Mouse (Mus musculus) heart, adult 10 weeks (tissue): ENCODE data around the gene Trip10. TPM values are rescaled to one million over a fixed set of nuclear protein-coding genes. Genes with fewer than 3 reads are reported as not detected.

Experiments
- polyA plus RNA-seq: library from polyadenylated mRNA; stranded (reverse); fragments of 350-450 nt; fragmentation: Illumina TruSeq; extraction: RNeasy Lipid Tissue Mini Kit (QIAGEN cat#74804); gene quantifications from one replicate; pipeline ENCODE4 v1.2.3, GENCODE M21; 2014; ENCODE audit warnings: low read depth, low replicate concordance

The Trip10 gene
- polyA plus RNA-seq = 123 TPM

DNA sequence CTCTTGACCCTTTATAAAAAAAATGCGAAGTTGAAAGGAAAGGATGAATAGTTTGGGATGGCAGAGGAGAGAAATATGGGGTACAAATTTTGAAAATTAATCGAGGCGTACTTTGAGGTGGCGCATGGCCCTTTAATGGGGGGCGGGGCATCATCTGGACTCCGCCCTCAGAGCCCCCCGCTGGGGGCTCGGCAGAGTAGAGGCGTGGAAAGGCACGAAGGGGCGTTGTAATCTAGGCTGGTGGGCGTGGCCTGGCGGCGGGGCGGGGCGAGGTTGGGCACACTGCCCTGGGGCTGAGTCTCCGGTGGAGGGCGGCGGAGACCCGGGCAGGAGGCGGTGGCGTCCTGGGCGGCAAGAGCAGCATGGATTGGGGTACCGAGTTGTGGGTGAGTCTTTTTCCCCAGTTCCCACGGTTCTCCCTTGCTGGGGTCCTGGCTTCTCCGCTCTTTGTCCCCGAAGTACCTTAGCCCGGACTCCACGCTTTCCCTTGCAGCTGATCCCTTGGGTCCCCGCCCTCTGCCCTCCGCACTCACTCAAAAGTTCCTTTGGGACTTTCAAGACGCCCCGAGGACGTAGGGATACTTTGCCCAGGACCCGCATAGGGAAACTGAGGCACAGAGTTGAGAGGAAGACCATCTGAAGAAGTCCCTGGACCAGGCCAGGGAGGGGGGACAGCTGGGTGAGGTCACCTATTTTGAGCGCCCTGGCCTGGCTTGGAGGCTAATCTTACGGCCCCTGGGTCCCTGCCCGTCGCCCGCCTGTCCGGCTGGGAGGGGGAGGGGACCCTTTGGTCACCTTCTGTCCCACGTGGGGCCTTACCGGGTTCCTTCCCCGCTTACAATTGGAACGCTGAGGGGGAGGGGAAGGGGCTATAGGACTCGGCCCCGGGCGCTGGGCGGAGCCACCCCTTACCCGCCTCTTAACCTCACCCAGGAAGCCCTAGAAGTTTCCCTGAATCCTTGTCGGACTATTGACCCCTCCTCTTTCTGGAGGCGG lies at the start of gene Trip10:
Trip10 (plus strand) TSS at position 270 of the 996 bp plus-strand sequence.

GRCm38 (mm10) chr17:57228014-57228413 lies 21.2 kb upstream of the Trip10 start, which contains the start of gene C3:
Gene C3 (minus strand): TSS chr17:57228136.

DNA sequence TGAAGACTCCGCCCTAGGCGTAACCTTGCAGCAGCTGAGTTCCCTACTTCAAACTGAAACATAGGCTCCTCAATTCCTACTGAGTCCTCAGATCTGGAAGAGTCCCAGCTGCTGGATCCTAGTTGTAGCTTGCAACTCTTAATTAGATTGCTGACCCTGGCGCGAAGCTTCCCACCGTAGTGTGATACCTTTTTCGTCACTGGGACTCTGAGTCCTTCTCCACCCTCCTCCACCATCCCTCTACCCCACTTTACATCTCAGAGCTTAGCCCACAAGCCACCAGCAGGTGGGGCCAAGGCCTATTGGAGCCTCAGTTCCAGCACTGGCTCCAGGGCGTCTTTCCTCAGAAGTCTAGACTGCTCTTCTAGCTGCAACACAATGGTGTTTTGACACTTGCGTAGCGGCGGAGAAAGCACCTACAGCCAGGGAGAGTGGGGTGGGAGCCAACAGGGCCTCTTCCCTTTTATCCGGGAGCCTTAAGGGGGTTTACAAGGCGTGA lies 1.0 kb upstream of the Trip10 start, which contains the start of gene Gpr108:
Gpr108 (minus strand) TSS at position 246 of the 499 bp plus-strand sequence.

GRCm38 (mm10) chr17:57278943-57279590 lies 29.8 kb downstream of the Trip10 start, which contains the start of gene Vav1:
Gene Vav1 (plus strand): TSS chr17:57279100.

Other genes with a start within 250 kb of the Trip10 start
- gene Pspn, start 249.4 kb upstream of the Trip10 start, polyA plus RNA-seq = not detected
- 29.0 TPM for gene Gtf2f1, start 238.2 kb upstream of the Trip10 start, polyA plus RNA-seq
- gene Gm17949, start 238.0 kb upstream of the Trip10 start, polyA plus RNA-seq = not detected
- 25.9 TPM for gene Khsrp, start 217.9 kb upstream of the Trip10 start, polyA plus RNA-seq
- gene Slc25a41, start 207.8 kb upstream of the Trip10 start, polyA plus RNA-seq = not detected
- not detected for gene Crb3, start 190.3 kb upstream of the Trip10 start, polyA plus RNA-seq
- gene Slc25a23, start 189.6 kb upstream of the Trip10 start, polyA plus RNA-seq = 64.1 TPM
- 1.5 TPM for gene Dennd1c, start 170.9 kb upstream of the Trip10 start, polyA plus RNA-seq
- gene Tubb4a, start 161.7 kb upstream of the Trip10 start, polyA plus RNA-seq = 3.6 TPM
- 1.9 TPM for gene Tnfsf9, start 144.1 kb upstream of the Trip10 start, polyA plus RNA-seq
- gene Cd70, start 99.7 kb upstream of the Trip10 start, polyA plus RNA-seq = not detected
- gene Tnfsf14, start 55.3 kb upstream of the Trip10 start, polyA plus RNA-seq = not detected
- gene C3, start 21.3 kb upstream of the Trip10 start, polyA plus RNA-seq = 132 TPM
- 36.3 TPM for gene Gpr108, start 1.0 kb upstream of the Trip10 start, polyA plus RNA-seq
- gene Vav1, start 29.6 kb downstream of the Trip10 start, polyA plus RNA-seq = 0.76 TPM
- 6.7 TPM for gene Adgre1, start 109.2 kb downstream of the Trip10 start, polyA plus RNA-seq